Mouse (Mus musculus) liver, postnatal 0 days (tissue): ENCODE data around the gene Wdr5b.

Experiments
- CTCF ChIP-seq: sonication (generic); IDR thresholded peaks from 2 replicates; pipeline ENCODE4 v1.5.1; 2016; ENCODE audit warnings: antibody characterized with exemption, low read depth
- EP300 ChIP-seq: IDR thresholded peaks from 2 replicates; pipeline ENCODE4 v1.6.1; 2016; ENCODE audit warnings: antibody characterized with exemption, low read depth, mild to moderate bottlenecking

DNA sequence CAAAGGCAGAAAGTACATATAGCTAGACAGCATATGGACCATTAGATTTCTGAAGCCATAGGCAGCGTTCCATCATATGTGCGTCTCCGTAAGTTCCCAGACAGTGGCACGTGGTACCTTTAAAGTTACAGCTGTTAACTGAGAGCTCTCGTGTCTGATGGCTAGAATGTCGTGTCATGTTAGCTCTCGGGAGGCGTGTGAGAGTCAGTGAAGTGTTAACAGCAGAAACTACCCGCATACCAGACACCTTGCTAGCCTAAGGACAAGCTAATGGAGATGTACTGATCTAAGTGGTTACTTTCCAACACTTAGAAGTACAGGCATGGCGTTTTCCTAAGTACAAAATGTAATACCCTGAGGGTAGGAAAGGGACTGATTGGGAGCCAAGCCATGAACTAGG is 2.1 kb downstream of the Wdr5b start:
- TF ChIP-seq CTCF (no peak), EP300 (no peak)
